Mouse (Mus musculus): ENCODE results near the gene Mlh3.

DNA sequence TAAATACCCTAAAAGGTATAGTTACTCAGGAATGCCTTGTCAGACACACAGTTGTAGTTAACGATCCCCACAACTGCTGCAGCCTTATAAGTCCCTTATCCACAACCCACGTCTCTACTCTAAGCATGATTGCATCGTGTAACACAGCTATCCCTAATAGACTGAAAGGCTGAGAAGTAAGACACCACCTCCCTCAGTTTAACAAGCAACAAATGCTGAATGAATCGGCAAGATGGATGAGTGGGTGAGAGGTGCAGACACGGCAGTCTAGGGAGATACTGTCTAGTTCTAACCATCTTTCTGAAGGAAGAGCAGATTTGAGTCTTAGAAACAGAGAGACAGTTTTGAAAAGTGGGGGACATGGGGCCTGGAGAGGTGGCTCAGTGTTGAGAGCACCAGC is 7.2 kb downstream of the Mlh3 start:
- TF ChIP-seq CTCF (IDR thresholded peaks at IDR 0.05; ENCODE audit: low read depth, low read length) (no peak), POLR2A (IDR thresholded peaks at IDR 0.05; ENCODE audit: borderline replicate concordance, low read depth, low read length) (no peak)
